Comparison of ENCODE assay signal across 9 mouse cellular contexts in the genomic region with DNA sequence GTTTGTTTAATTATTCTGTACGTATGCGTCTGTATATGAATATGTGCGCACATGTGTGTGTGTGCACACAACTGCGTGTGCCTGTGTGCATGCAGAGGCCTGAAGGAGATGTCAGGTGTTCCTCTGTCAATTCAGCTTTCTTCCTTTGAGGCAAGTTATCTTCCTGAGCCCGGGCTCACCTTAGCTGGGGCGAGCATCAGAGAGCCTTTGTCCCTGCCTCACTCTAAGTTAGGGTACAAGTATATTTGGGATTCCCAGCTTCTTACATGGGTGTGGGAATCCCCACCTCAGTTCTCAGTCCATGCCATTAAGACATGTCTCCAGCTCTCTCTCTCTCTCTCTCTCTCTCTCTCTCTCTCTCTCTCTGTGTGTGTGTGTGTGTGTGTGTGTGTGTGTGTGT. TPM values are rescaled to one million over a fixed set of nuclear protein-coding genes. Genes with fewer than 3 reads are reported as not detected.
DNase-seq lines count a peak whose midpoint lies in the region; ATAC-seq and TF ChIP-seq lines count a peak whose summit lies in the region.
"Had no signal": no experiment of that assay in that cellular context is flagged by ENCODE, and none has a peak within 500 bp of the region (broad histone marks: within the 10 kb centered on the region; RNA-seq: fewer than 3 reads in every experiment).

No protein-coding gene starts in this region.

- peak; percentile 43; the same call in 1 of the 2 replicates for ATAC-seq in hindbrain, embryonic 11.5 days (ENCODE audit: low FRiP score)
- ATAC-seq in granulocyte monocyte progenitor cell, adult 5-6 weeks (replicated peaks; ENCODE audit: poor library complexity, severe bottlenecking), result no peak

- no peaks in the 10 kb centered on the region for H3K9me3 ChIP-seq in heart, embryonic 10.5 days
- no peaks in the 10 kb centered on the region for H3K9me3 ChIP-seq in CH12.LX (replicated peaks; ENCODE audit: low read length)
- H3K9me3 ChIP-seq in hindbrain, embryonic 11.5 days (ENCODE audit: control insufficient read depth, low read length), result no peaks in the 10 kb centered on the region
- H3K9me3 ChIP-seq in midbrain, embryonic 10.5 days (replicated peaks), result no peaks in the 10 kb centered on the region

- in situ Hi-C loops in CH12.LX (cut with MboI; ENCODE audit: low pct_ligation_motif_present, low pct_unique_long_range_greater_than_20kb, low sequenced_read_pairs), result no loop called here

- H3K4me2 ChIP-seq in CH12.LX (ENCODE audit: insufficient read depth, low read depth, poor library complexity, severe bottlenecking), result peak overlapping the region; percentile 73
- H3K4me2 ChIP-seq in hindbrain, embryonic 11.5 days (replicated peaks; ENCODE audit: low read depth, low read length), result peak overlapping the region; percentile 39

- dilution Hi-C loops in CH12.LX (cut with MboI; ENCODE audit: extremely low pct_ligation_motif_present, extremely low pct_unique_long_range_greater_than_20kb, low sequenced_read_pairs), result no loop called here

- H3K4me1 ChIP-seq in heart, embryonic 10.5 days, result peaks cover 34% of the 10 kb centered on the region
- H3K4me1 ChIP-seq in CH12.LX (ENCODE audit: control insufficient read depth in 1 of 2, insufficient read depth in 2 of 2), result peaks cover 10 to 40% of the 10 kb centered on the region in 2 experiments
- peaks cover 5% of the 10 kb centered on the region; the same call in 1 of the 2 replicates for H3K4me1 ChIP-seq in hindbrain, embryonic 11.5 days (replicated peaks; ENCODE audit: control insufficient read depth, insufficient read depth, low read length)
- H3K4me1 ChIP-seq in midbrain, embryonic 10.5 days, result peaks cover 42% of the 10 kb centered on the region

- H3K4me3 ChIP-seq in heart, embryonic 10.5 days, result peak overlapping the region; percentile 56
- peak overlapping the region in 2 of 3 experiments; percentile 12 to 48 for H3K4me3 ChIP-seq in CH12.LX (replicated peaks in 1 of 3; ENCODE audit: low read depth in 2 of 3, low read length in 2 of 3, poor library complexity in 1 of 3)
- H3K4me3 ChIP-seq in hindbrain, embryonic 11.5 days (ENCODE audit: low read depth, low read length), result peak overlapping the region; percentile 24; the same call in 1 of the 2 replicates
- H3K4me3 ChIP-seq in midbrain, embryonic 10.5 days, result peak overlapping the region; percentile 49

- no peak for DNase-seq in heart, embryonic 10.5 days (ENCODE audit: low spot score)
- no peak for DNase-seq in heart, adult 8-10 months (ENCODE audit: low spot score)
- no peak for DNase-seq in CH12.LX (ENCODE audit: extremely low read depth)
- DNase-seq in hindbrain, embryonic 11.5 days (ENCODE audit: low spot score), result peak; percentile 50
- DNase-seq in midbrain, embryonic 10.5 days (ENCODE audit: low spot score), result peak; percentile 47
- DNase-seq in urinary bladder, adult 2 months (ENCODE audit: low spot score), result no peak
- DNase-seq in ovary, postnatal 14 days (ENCODE audit: low spot score), result no peak

- 13% methylated on average over 6 of the region's 6 CpGs for WGBS in heart, embryonic 10.5 days
- 14% methylated on average over 6 of the region's 6 CpGs for WGBS in hindbrain, embryonic 11.5 days
- WGBS in midbrain, embryonic 10.5 days, result 5% methylated on average over 6 of the region's 6 CpGs

- no peaks in the 10 kb centered on the region for H3K27me3 ChIP-seq in heart, embryonic 10.5 days (ENCODE audit: insufficient read depth, poor library complexity, severe bottlenecking)
- no peaks in the 10 kb centered on the region for H3K27me3 ChIP-seq in CH12.LX (replicated peaks)
- H3K27me3 ChIP-seq in hindbrain, embryonic 11.5 days (ENCODE audit: control insufficient read depth, insufficient read depth, low read length), result no peaks in the 10 kb centered on the region
- no peaks in the 10 kb centered on the region for H3K27me3 ChIP-seq in midbrain, embryonic 10.5 days (ENCODE audit: low read depth, poor library complexity, severe bottlenecking)

- TF ChIP-seq EP300 in CH12.LX (IDR thresholded peaks at IDR 0.05; ENCODE audit: low read length), result no peak

- no peaks in the 10 kb centered on the region for H3K36me3 ChIP-seq in heart, embryonic 10.5 days
- H3K36me3 ChIP-seq in CH12.LX (replicated peaks in 1 of 2; ENCODE audit: control insufficient read depth in 1 of 2, insufficient read depth in 1 of 2, low read length in 1 of 2), result peaks cover 0 to 4% of the 10 kb centered on the region in 2 experiments
- no peaks in the 10 kb centered on the region for H3K36me3 ChIP-seq in hindbrain, embryonic 11.5 days (ENCODE audit: control insufficient read depth, insufficient read depth, low read length)
- no peaks in the 10 kb centered on the region for H3K36me3 ChIP-seq in midbrain, embryonic 10.5 days

- peak overlapping the region; percentile 88 for H3K27ac ChIP-seq in heart, embryonic 10.5 days
- no peak overlapping the region for H3K27ac ChIP-seq in CH12.LX (ENCODE audit: insufficient read depth, low read depth)
- peak overlapping the region; percentile 82 for H3K27ac ChIP-seq in hindbrain, embryonic 11.5 days (ENCODE audit: low read depth, low read length)
- peak overlapping the region; percentile 90 for H3K27ac ChIP-seq in midbrain, embryonic 10.5 days (replicated peaks)

- no peaks in the 10 kb centered on the region for H3K79me2 ChIP-seq in CH12.LX (replicated peaks; ENCODE audit: control insufficient read depth, extremely low read depth, insufficient read depth, poor library complexity, severe bottlenecking)

- no peak for TF ChIP-seq RAD21 in CH12.LX (IDR thresholded peaks at IDR 0.05; ENCODE audit: low read depth, low read length)

- TF ChIP-seq POLR2A in CH12.LX (IDR thresholded peaks at IDR 0.05; ENCODE audit: low read depth, low read length), result no peak

- TF ChIP-seq CTCF in CH12.LX (conservative IDR thresholded peaks at IDR 0.05 in 1 of 2, IDR thresholded peaks at IDR 0.05 in 1 of 2; ENCODE audit: low read depth in 2 of 2, low read length in 2 of 2), result no peak

- H3K9ac ChIP-seq in CH12.LX (ENCODE audit: insufficient read depth, low read depth), result no peak overlapping the region
- peak overlapping the region; percentile 7; the same call in 1 of the 2 replicates for H3K9ac ChIP-seq in hindbrain, embryonic 11.5 days (ENCODE audit: low read depth, low read length)

TF ChIP-seq in CH12.LX, 34 proteins besides CTCF, POLR2A, EP300 and RAD21:
- TF ChIP-seq CHD1 (IDR thresholded peaks at IDR 0.05; ENCODE audit: low read depth, low read length) (no peak), ZMIZ1 (IDR thresholded peaks at IDR 0.05; ENCODE audit: low read depth, low read length) (no peak), ETS1 (conservative IDR thresholded peaks at IDR 0.05; ENCODE audit: low read depth, low read length) (no peak), SMC3 (IDR thresholded peaks at IDR 0.05; ENCODE audit: low read depth, low read length) (no peak), GABPA (IDR thresholded peaks at IDR 0.05; ENCODE audit: insufficient replicate concordance, low read depth, low read length) (no peak), ELF1 (IDR thresholded peaks at IDR 0.05; ENCODE audit: low read depth, low read length) (no peak), TBP (conservative IDR thresholded peaks at IDR 0.05; ENCODE audit: low read depth, low read length) (no peak), ZC3H11A (IDR thresholded peaks at IDR 0.05; ENCODE audit: low read depth, low read length) (no peak), KAT2A (IDR thresholded peaks at IDR 0.05; ENCODE audit: insufficient replicate concordance, low read length) (no peak), JUN (IDR thresholded peaks at IDR 0.05; ENCODE audit: insufficient read depth, low read depth, low read length) (no peak), MEF2A (IDR thresholded peaks at IDR 0.05; ENCODE audit: borderline replicate concordance, low read depth, low read length) (no peak), MAX (IDR thresholded peaks at IDR 0.05; ENCODE audit: low read length) (no peak), JUND (conservative IDR thresholded peaks at IDR 0.05; ENCODE audit: low read depth, low read length) (no peak), NRF1 (IDR thresholded peaks at IDR 0.05; ENCODE audit: low read depth, low read length) (no peak), MAFK (IDR thresholded peaks at IDR 0.05; ENCODE audit: insufficient replicate concordance, low read length) (no peak), POLR2AphosphoS2 (IDR thresholded peaks at IDR 0.05; ENCODE audit: low read depth, low read length) (no peak), ZKSCAN1 (IDR thresholded peaks at IDR 0.05; ENCODE audit: borderline replicate concordance, low read depth, low read length) (no peak)

RNA-seq across cellular contexts. Expression of gene Skor1, which starts 56.2 kb away (rescaled TPM):
- polyA plus RNA-seq in heart, embryonic 10.5 days (2016; fragmentation: Nextera tagmentation; extraction: Ambion mirVana), result 0.06 TPM in 1 of 2 replicates, not detected in the other
- under 1 TPM in 3 of 4 experiments, not detected in 1; 0.08 to 0.20 (median 0.12) TPM for total RNA-seq in heart, adult 8-10 months (2022)
- not detected in 2 replicates for total RNA-seq in CH12.LX (2012; rRNA removed)
- total RNA-seq in CH12.LX (2014; rRNA removed), result not detected in 2 replicates
- not detected in 2 replicates for polyA plus RNA-seq in CH12.LX (2012; ENCODE audit: insufficient read length, low read depth)
- 6.6 and 7.4 TPM in 2 replicates for polyA plus RNA-seq in hindbrain, embryonic 11.5 days (2014; fragmentation: Nextera tagmentation; extraction: Ambion mirVana)
- 0.12 TPM in 1 of 2 replicates, not detected in the other for polyA plus RNA-seq in midbrain, embryonic 10.5 days (2016; fragmentation: Nextera tagmentation; extraction: Ambion mirVana)
- total RNA-seq in granulocyte monocyte progenitor cell, adult 5-6 weeks (2014; fragmentation: Nextera tagmentation), result not detected in 2 replicates
- not detected in 2 replicates for total RNA-seq in granulocyte monocyte progenitor cell, adult 5-6 weeks (2017)
- polyA plus RNA-seq in urinary bladder, adult 2 months (2012; rRNA removed), result 0.06 and 0.07 TPM in 2 replicates
- polyA plus RNA-seq: C2C12 had no signal

Comparison
In these comparisons a context has a peak if more than half of its experiments do, and no peak if none do; other contexts are left out.
1. DNase-seq: peak in hindbrain, embryonic 11.5 days (single experiment) and midbrain, embryonic 10.5 days (single experiment); none in heart, embryonic 10.5 days (single experiment), heart, adult 8-10 months (single experiment), CH12.LX (single experiment), urinary bladder, adult 2 months (single experiment) and ovary, postnatal 14 days (single experiment).
2. Peak in every context shown above with its lines, with median percentiles within 50 percentile points of each other: H3K4me3 ChIP-seq.